Mouse (Mus musculus): ENCODE measurements around the gene Syne1.

The Syne1 gene

GRCm38 (mm10) chr10:5012004-5012403 is 539.3 kb downstream of the Syne1 start:
- DNase-seq (ENCODE audit: extremely low spot score, low read depth, low spot score), result no peak

- no peak for DNase-seq (ENCODE audit: extremely low spot score, low read depth, low spot score)
Measured at GRCm38 (mm10) chr10:5008795-5009366, 542.4 kb downstream of the Syne1 start.

GRCm38 (mm10) chr10:4996592-4996991 is 554.7 kb downstream of the Syne1 start:
- no peak for DNase-seq (ENCODE audit: extremely low spot score, low read depth, low spot score)

- DNase-seq (ENCODE audit: extremely low spot score, low read depth, low spot score), result no peak
Measured at GRCm38 (mm10) chr10:4993802-4994201, 557.5 kb downstream of the Syne1 start.

GRCm38 (mm10) chr10:4983919-4984318 is 567.4 kb downstream of the Syne1 start:
- no peak for DNase-seq (ENCODE audit: extremely low spot score, low read depth, low spot score)

- no peak for DNase-seq (ENCODE audit: extremely low spot score, low read depth, low spot score)
Measured at GRCm38 (mm10) chr10:4977374-4977773, 573.9 kb downstream of the Syne1 start.

GRCm38 (mm10) chr10:4976557-4976956 is 574.7 kb downstream of the Syne1 start:
- DNase-seq (ENCODE audit: extremely low spot score, low read depth, low spot score), result no peak

- DNase-seq (ENCODE audit: extremely low spot score, low read depth, low spot score), result no peak
Measured at GRCm38 (mm10) chr10:4974246-4974645, 577.0 kb downstream of the Syne1 start.

- no peak for DNase-seq (ENCODE audit: extremely low spot score, low read depth, low spot score)
Measured at GRCm38 (mm10) chr10:4972026-4972425, 579.3 kb downstream of the Syne1 start.

GRCm38 (mm10) chr10:4971586-4971985 is 579.7 kb downstream of the Syne1 start:
- DNase-seq (ENCODE audit: extremely low spot score, low read depth, low spot score), result no peak

- DNase-seq (ENCODE audit: extremely low spot score, low read depth, low spot score), result no peak
Measured at GRCm38 (mm10) chr10:4971156-4971555, 580.1 kb downstream of the Syne1 start.
